Mouse (Mus musculus) spleen, adult 2 months (tissue): ENCODE measurements around the gene Syndig1.

Experiments used
- CTCF ChIP-seq: fragments of 200-500 bp; IDR thresholded peaks from 2 replicates; pipeline ENCODE4 v1.5.1; 2011; ENCODE audit warnings: mild to moderate bottlenecking, inconsistent platforms; ENCODE audit not compliant: insufficient read depth, insufficient read length, insufficient replicate concordance; ENCODE audit errors: extremely low read depth
- POLR2A ChIP-seq: fragments of 200-500 bp; IDR thresholded peaks from 2 replicates; pipeline ENCODE4 v1.6.1; 2011; ENCODE audit warnings: low read depth, low read length, inconsistent platforms

DNA sequence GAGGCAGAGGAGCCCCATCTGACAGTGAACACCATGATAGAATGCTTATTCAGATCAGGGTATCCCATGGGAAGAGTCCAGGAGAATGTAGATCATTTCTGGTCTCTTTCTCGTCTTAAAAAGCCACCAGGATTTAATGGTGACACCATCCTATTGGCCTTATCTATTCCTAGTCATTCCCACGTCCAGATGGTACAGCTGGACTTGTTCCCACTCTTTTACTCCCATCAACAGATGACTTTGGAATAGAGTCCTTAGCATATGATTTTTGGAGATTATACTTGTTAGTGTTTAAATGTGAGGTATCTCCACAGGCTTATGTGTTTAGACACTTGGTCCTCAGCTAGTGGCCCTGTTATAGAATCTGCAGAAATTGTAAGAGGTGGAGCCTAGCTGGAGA lies 94.5 kb downstream of the Syndig1 start:
- TF ChIP-seq POLR2A, result no peak
- TF ChIP-seq CTCF, result no peak
